Mouse (Mus musculus) liver, postnatal 0 days (tissue): Measurements from ENCODE around the gene 1110008L16Rik. TPM values are rescaled to one million over a fixed set of nuclear protein-coding genes. Genes with fewer than 3 reads are reported as not detected.
"Not testable (repeated sequence)": the region's sequence is repeated elsewhere in the genome, so short reads cannot be mapped to it uniquely, and the experiment has no call there.

Experiments
- ATAC-seq: fragments of 200-750 bp; cut with Nextera tagmentation; 2 replicates; pipeline ENCODE4 v1.8.0; 2017; ENCODE audit warnings: mild to moderate bottlenecking, moderate library complexity
- DNase-seq: peaks from one replicate; pipeline ENCODE4 v3.0.0-alpha.2; 2016
- H3K27ac ChIP-seq: fragments of 300-500 bp; sonication (generic); 2 replicates; pipeline ENCODE4 v1.5.1; 2014; ENCODE audit warnings: antibody characterized with exemption, moderate library complexity, mild to moderate bottlenecking, low read depth
- H3K27me3 ChIP-seq: fragments of 300-500 bp; sonication (generic); 2 replicates; pipeline ENCODE4 v1.6.1; 2014; ENCODE audit warnings: low read length, control low read depth, mixed read lengths; ENCODE audit not compliant: insufficient read depth
- H3K36me3 ChIP-seq: fragments of 300-500 bp; sonication (generic); replicated peaks from 2 replicates; pipeline ENCODE4 v1.6.1; 2014; ENCODE audit warnings: mild to moderate bottlenecking, control low read depth, low read length, moderate library complexity, mixed read lengths; ENCODE audit not compliant: insufficient read depth
- H3K4me1 ChIP-seq: fragments of 300-500 bp; sonication (generic); 2 replicates; pipeline ENCODE4 v1.6.1; 2014; ENCODE audit warnings: antibody characterized with exemption, mild to moderate bottlenecking, control low read depth; ENCODE audit not compliant: insufficient read depth
- H3K4me2 ChIP-seq: fragments of 300-500 bp; sonication (generic); 2 replicates; pipeline ENCODE4 v1.6.1; 2014; ENCODE audit warnings: low read depth, mild to moderate bottlenecking, low read length, moderate library complexity, mixed read lengths
- H3K4me3 ChIP-seq: fragments of 300-500 bp; sonication (generic); 2 replicates; pipeline ENCODE4 v1.5.1; 2014; ENCODE audit warnings: low read depth, low read length
- H3K9ac ChIP-seq: fragments of 300-500 bp; sonication (generic); replicated peaks from 2 replicates; pipeline ENCODE4 v1.6.1; 2014; ENCODE audit warnings: mild to moderate bottlenecking, moderate library complexity
- H3K9me3 ChIP-seq: fragments of 300-500 bp; sonication (generic); 2 replicates; pipeline ENCODE4 v1.6.1; 2016; ENCODE audit warnings: mild to moderate bottlenecking, control low read depth, low read length, mixed read lengths
- CTCF ChIP-seq: sonication (generic); IDR thresholded peaks from 2 replicates; pipeline ENCODE4 v1.5.1; 2016; ENCODE audit warnings: antibody characterized with exemption, low read depth
- EP300 ChIP-seq: IDR thresholded peaks from 2 replicates; pipeline ENCODE4 v1.6.1; 2016; ENCODE audit warnings: antibody characterized with exemption, low read depth, mild to moderate bottlenecking
- WGBS: fragments of 180-500 bp; shearing (Covaris S2); extraction: QIAGEN DNeasy Blood & Tissue Kit; methylation state at CpG from one replicate; pipeline ENCODE4 v1.1.7; 2014; ENCODE audit not compliant: insufficient replicate concordance; 5-methylcytosine and 5-hydroxymethylcytosine counted together
- polyA plus RNA-seq: library from polyadenylated mRNA; unstranded; fragments of >200 nt; fragmentation: Nextera tagmentation; extraction: Ambion mirVana; gene quantifications from 2 replicates; pipeline ENCODE4 v1.2.1, GENCODE M21; 2015

The 1110008L16Rik gene
- polyA plus RNA-seq: 5.5 and 5.9 TPM in 2 replicates

DNA sequence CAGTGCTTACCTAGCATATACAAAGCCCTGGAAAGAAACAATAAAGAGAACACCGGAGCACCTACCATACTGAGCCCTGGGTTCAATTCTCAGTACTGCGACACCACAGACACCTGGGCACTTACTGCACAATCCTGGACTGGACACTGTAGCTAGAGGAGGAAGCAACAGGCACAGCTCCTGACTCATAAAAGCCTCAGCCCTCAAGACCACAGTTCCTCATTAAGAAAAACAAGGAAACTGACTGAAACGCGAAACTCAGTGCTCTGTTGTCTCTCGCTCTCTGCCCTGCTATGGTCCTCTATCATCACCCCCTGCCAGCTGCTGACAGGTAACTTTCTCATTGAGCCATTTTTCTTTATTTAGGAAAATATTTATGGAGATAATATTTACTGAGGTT, at the start of gene 1110008L16Rik:
Gene 1110008L16Rik (plus strand): TSS at position 242 of the 400 bp plus-strand sequence.
- H3K4me2 ChIP-seq: no peak within 1 kb of the TSS
- no peak within 1 kb of the TSS for H3K27ac ChIP-seq
- no peak within 1 kb of the TSS for H3K4me3 ChIP-seq
- peaks cover 27% of the 10 kb centered on the region for H3K36me3 ChIP-seq
- ATAC-seq (no peak), DNase-seq (no peak)
- WGBS: 68% methylated on average over 5 of the region's 5 CpGs
- H3K4me1 ChIP-seq: peaks cover 27% of the 10 kb centered on the region
- H3K9ac ChIP-seq: no peak within 1 kb of the TSS
- TF ChIP-seq EP300 (no peak), CTCF (no peak)
- H3K27me3 ChIP-seq: no peaks in the 10 kb centered on the region
- H3K9me3 ChIP-seq: no peaks in the 10 kb centered on the region

DNA sequence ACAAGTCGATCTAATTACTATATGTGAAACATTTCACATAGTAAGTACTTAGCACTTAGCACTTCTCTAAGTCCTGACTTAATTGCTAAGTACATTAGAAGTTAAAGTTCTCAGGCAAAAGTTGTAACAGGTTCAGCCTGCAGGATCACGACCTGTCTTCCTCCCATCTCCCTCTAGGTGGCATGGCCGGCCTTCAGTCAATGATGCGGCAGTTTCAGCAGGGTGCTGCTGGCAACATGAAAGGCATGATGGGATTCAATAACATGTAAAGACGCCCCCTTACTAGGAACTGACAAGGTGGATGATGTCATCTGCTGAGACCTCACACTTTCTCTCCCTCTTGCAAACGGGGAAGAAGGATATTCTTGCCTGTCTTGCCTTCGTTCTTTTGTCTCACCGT, 37.4 kb upstream of the 1110008L16Rik start:
- not testable (repeated sequence) for H3K9me3 ChIP-seq, H3K27ac ChIP-seq, H3K27me3 ChIP-seq, H3K4me3 ChIP-seq, DNase-seq, H3K9ac ChIP-seq, H3K36me3 ChIP-seq, H3K4me1 ChIP-seq, H3K4me2 ChIP-seq
- 0 out of 2 replicates have a peak, but pooled peaks have one; percentile 47 for ATAC-seq
- no CpG with 5 or more reads among the region's 8 CpGs for WGBS

DNA sequence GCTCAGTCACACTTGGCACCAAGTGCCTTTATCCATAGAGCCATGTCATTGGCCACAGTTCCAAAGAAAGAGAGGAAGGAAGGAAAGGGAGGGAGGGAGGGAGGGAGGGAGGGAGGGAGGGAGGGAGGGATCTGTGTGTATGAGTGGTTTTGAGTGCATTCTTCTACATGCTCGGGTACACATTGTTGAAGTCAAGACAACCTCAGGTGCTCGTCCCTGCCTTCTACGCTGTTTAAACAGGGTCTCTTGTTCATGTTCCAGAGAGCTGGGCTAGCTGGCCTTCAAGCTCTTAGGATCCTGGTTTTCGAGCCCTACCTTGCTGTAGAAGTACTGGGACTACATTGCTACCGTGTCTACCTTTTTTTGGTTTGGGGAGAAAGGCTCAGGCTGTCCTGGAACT, 36.0 kb upstream of the 1110008L16Rik start:
- not testable (repeated sequence) for ATAC-seq, H3K4me2 ChIP-seq, H3K9ac ChIP-seq, H3K36me3 ChIP-seq, H3K4me1 ChIP-seq, H3K27me3 ChIP-seq, H3K27ac ChIP-seq, H3K9me3 ChIP-seq, H3K4me3 ChIP-seq, DNase-seq
- no CpG with 5 or more reads among the region's 5 CpGs for WGBS

DNA sequence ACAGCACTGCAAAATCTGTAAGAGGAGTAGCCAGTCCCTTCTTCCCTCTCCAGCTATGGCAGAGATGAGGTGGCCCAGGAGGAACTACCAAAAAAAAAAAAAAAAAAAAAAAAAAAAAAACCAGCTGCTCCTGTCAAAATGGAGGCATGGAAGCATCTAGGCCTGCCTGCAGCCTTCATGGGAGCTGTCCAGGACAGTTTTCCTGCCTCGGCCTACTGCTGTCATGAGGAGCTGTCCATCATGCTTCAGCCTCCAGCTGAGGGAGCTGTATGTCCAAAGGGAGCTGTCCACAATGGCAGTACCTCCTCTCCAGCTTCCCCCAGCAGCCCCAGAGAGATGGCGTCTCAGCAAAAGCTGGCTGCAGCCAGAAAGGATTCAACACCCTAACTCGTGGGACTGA, 27.1 kb upstream of the 1110008L16Rik start:
- 65% methylated on average over 3 of the region's 3 CpGs for WGBS
- ATAC-seq (no peak), DNase-seq (no peak)
- H3K27ac ChIP-seq: no peak overlapping the region
- no peaks in the 10 kb centered on the region for H3K4me1 ChIP-seq
- TF ChIP-seq EP300 (no peak), CTCF (no peak)
- H3K27me3 ChIP-seq: no peaks in the 10 kb centered on the region
- H3K9me3 ChIP-seq: no peaks in the 10 kb centered on the region
- H3K4me2 ChIP-seq: no peak overlapping the region
- no peaks in the 10 kb centered on the region for H3K36me3 ChIP-seq
- H3K9ac ChIP-seq: no peak overlapping the region
- H3K4me3 ChIP-seq: no peak overlapping the region

DNA sequence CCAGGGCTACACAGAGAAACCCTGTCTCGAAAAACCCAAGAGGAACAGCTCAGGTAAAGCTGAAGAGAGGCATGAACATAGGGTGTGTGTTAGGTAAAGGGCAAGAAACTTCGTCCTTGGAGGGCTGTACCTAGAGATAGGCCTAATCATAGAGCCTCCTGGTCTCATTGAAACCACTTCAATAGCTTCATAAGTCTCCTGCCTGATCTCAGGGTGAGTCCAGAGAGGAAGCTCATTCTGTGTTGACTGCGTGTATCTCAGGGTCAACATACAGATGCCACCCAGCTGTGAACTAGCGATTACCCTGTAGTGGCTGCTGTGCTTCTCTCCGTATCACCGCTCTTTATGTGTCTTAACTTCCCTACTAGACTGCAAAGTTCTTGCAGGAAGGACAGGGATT, 21.8 kb upstream of the 1110008L16Rik start:
- H3K4me2 ChIP-seq, H3K27ac ChIP-seq, H3K4me1 ChIP-seq, H3K36me3 ChIP-seq, H3K9ac ChIP-seq, H3K9me3 ChIP-seq, H3K27me3 ChIP-seq, H3K4me3 ChIP-seq, DNase-seq: not testable (repeated sequence)
- 89% methylated on average over 3 of the region's 6 CpGs for WGBS
- 0 out of 2 replicates have a peak, but pooled peaks have one; percentile 17 for ATAC-seq

DNA sequence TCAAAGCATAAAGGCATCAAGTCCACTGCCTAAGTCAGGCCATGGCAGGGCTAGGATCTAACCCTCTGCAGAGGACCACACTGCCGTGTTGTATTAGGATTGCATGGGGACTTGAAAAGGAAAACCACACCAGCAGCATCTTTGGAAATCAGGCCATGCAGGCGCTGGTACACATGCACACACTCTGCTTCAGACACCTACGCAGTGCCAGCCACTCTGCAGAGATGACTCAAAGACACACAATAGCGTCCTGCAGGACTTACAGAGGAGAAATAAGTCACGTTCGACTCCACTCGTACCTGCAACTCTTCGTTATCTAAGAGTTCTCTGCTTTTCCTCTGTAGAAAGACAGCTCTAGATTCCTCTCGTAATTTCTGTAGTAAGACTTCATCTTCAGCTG, 1.3 kb upstream of the 1110008L16Rik start:
- no peak for TF ChIP-seq EP300
- TF ChIP-seq CTCF: no peak
- Histone ChIP-seq H3K27ac (no peak overlapping the region), H3K9me3 (no peaks in the 10 kb centered on the region), H3K4me2 (no peak overlapping the region), H3K9ac (no peak overlapping the region), H3K4me3 (no peak overlapping the region), H3K36me3 (peaks cover 37% of the 10 kb centered on the region), H3K4me1 (peaks cover 18% of the 10 kb centered on the region), H3K27me3 (no peaks in the 10 kb centered on the region)
- WGBS: 93% methylated on average over 9 of the region's 9 CpGs
- DNase-seq: no peak
- no peak for ATAC-seq

DNA sequence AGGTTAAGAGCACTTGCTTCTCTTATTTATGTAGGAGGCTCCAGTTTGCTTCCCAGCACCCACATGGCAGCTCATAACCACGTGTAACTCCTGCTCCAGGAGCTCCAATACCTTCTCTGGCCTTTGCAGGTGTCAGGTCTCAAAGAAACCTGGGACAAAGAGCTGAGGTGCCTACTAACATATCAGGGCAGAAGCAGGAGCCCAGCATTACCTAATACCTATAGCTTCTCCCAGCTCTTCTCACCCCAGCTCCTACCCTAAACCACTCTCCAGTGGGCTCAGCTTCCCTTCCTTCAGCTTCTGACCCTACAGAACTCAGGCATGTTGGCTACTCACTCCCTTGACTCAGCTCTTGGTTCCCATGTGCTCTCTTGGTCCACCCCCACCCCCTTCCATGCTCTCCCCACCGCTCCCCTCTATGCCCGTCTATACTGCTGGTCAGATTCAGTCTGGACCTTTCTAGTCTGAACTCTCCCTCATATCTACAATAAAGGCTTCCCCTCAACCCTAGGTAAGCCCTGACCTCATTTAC, 1.5 kb downstream of the 1110008L16Rik start:
- H3K36me3 ChIP-seq: peaks cover 21% of the 10 kb centered on the region
- peak overlapping the region; percentile 87; the same call in 1 of the 2 replicates for H3K9ac ChIP-seq
- H3K9me3 ChIP-seq: no peaks in the 10 kb centered on the region
- H3K27ac ChIP-seq: no peak overlapping the region
- H3K4me1 ChIP-seq: peaks cover 29% of the 10 kb centered on the region
- peak overlapping the region; percentile 92 for H3K4me2 ChIP-seq
- ATAC-seq (no peak), DNase-seq (no peak)
- TF ChIP-seq CTCF (no peak), EP300 (no peak)
- WGBS: 59% methylated on average over 3 of the region's 3 CpGs
- no peaks in the 10 kb centered on the region for H3K27me3 ChIP-seq
- H3K4me3 ChIP-seq: peak overlapping the region; percentile 81
